Mouse (Mus musculus) hindbrain, embryonic 16.5 days (tissue): ENCODE measurements around the gene Galt. TPM values are rescaled to one million over a fixed set of nuclear protein-coding genes. Genes with fewer than 3 reads are reported as not detected.
A peak's percentile ranks its signal among the peaks of the same experiment; 100 is the strongest.

Experiments used
- ATAC-seq: fragments of 200-750 bp; cut with Nextera tagmentation; 2 replicates; pipeline ENCODE4 v1.8.0; 2017; ENCODE audit warnings: moderate TSS enrichment, moderate library complexity
- H3K27ac ChIP-seq: fragments of 300-500 bp; sonication (generic); 2 replicates; pipeline ENCODE4 v1.5.1; 2014; ENCODE audit warnings: low read depth, mild to moderate bottlenecking, control low read depth, low read length, moderate library complexity
- H3K27me3 ChIP-seq: fragments of 300-500 bp; sonication (generic); replicated peaks from 2 replicates; pipeline ENCODE4 v1.6.1; 2014; ENCODE audit warnings: low read length; ENCODE audit not compliant: control insufficient read depth, insufficient read depth
- H3K36me3 ChIP-seq: fragments of 300-500 bp; sonication (generic); 2 replicates; pipeline ENCODE4 v1.6.1; 2014; ENCODE audit warnings: mild to moderate bottlenecking, low read length, moderate library complexity, mixed read lengths; ENCODE audit not compliant: control insufficient read depth, insufficient read depth
- H3K4me1 ChIP-seq: fragments of 300-500 bp; sonication (generic); 2 replicates; pipeline ENCODE4 v1.6.1; 2014; ENCODE audit warnings: low read depth, low read length; ENCODE audit not compliant: control insufficient read depth, insufficient read depth
- H3K4me2 ChIP-seq: fragments of 300-500 bp; sonication (generic); 2 replicates; pipeline ENCODE4 v1.6.1; 2014; ENCODE audit warnings: mild to moderate bottlenecking, low read length, control low read depth, moderate library complexity
- H3K4me3 ChIP-seq: fragments of 300-500 bp; sonication (generic); 2 replicates; pipeline ENCODE4 v1.5.1; 2014; ENCODE audit warnings: mild to moderate bottlenecking, low read length, control low read depth, moderate library complexity
- H3K9ac ChIP-seq: fragments of 300-500 bp; sonication (generic); 2 replicates; pipeline ENCODE4 v1.6.1; 2014; ENCODE audit warnings: low read depth, mild to moderate bottlenecking, control low read depth, low read length, moderate library complexity
- H3K9me3 ChIP-seq: fragments of 300-500 bp; sonication (generic); 2 replicates; pipeline ENCODE4 v1.6.1; 2014; ENCODE audit warnings: mild to moderate bottlenecking, low read length, moderate library complexity; ENCODE audit not compliant: control insufficient read depth
- WGBS: fragments of 180-500 bp; shearing (Covaris S2); extraction: QIAGEN DNeasy Blood & Tissue Kit; methylation state at CpG from one replicate; pipeline ENCODE4 v1.1.7; 2014; 5-methylcytosine and 5-hydroxymethylcytosine counted together
- polyA plus RNA-seq: library from polyadenylated mRNA; unstranded; fragments of >200 nt; fragmentation: Nextera tagmentation; extraction: Ambion mirVana; gene quantifications from 2 replicates; pipeline ENCODE4 v1.2.1, GENCODE M21; 2015

The Galt gene
- 60.9 and 61.8 TPM in 2 replicates for polyA plus RNA-seq

GRCm38 (mm10) chr4:41754797-41755337 lies at the start of gene Galt:
TSS of gene Galt (plus strand) at chr4:41755228.
- no peaks in the 10 kb centered on the region for H3K36me3 ChIP-seq
- no peaks in the 10 kb centered on the region for H3K9me3 ChIP-seq
- H3K27ac ChIP-seq = peak within 1 kb of the TSS; percentile 83
- peak within 1 kb of the TSS; percentile 80 for H3K4me2 ChIP-seq
- peaks cover 14% of the 10 kb centered on the region for H3K4me1 ChIP-seq
- peak within 1 kb of the TSS; percentile 66 for H3K4me3 ChIP-seq
- peak within 1 kb of the TSS; percentile 77 for H3K9ac ChIP-seq
- peak; percentile 69 for ATAC-seq
- 15% methylated on average over 14 of the region's 14 CpGs for WGBS
- H3K27me3 ChIP-seq = no peaks in the 10 kb centered on the region

DNA sequence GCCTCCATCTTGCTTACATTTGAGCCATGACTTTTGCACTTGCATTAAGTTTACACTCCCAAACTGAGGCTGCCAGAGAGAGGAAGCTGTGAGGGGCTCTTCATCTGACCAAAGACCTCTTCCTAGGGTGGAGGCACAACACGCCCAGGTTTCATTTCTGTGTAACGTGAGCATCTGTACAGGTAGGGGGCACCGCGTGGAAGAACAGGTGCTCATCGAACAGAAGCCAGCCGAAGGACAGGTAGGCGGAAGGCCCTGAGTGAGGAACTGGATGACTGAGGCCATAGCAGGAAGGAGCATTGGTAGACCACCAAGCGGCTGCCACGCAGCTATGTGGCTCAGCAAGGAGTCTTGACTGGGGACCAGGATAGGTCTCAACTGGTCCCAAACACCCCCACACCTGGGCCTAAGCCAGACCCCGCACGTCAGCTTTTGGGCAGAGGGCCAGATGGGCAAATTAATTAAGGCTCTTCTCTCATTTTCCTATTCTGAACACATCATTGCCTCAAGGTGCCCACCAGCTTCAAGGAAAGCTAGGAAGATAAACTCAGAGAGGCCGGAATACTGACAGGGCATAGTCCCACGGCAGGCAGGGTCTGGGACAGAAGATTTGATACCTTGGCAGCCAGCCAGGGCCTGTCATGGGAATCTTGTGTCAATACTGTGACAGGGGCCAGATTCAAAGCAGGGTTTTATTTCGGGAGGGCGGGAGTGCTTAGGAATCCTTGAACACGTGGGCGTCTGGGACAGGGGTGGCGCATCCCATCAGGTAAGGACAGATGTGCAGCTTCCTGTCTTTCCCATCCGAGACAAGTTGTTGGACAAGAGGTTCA lies 48.9 kb upstream of the Galt start:
- H3K27ac ChIP-seq = no peak overlapping the region
- no peak overlapping the region for H3K4me2 ChIP-seq
- H3K4me3 ChIP-seq = no peak overlapping the region
- H3K4me1 ChIP-seq = peaks cover 23% of the 10 kb centered on the region
- H3K27me3 ChIP-seq = no peaks in the 10 kb centered on the region
- H3K9me3 ChIP-seq = no peaks in the 10 kb centered on the region
- 51% methylated on average over 19 of the region's 19 CpGs for WGBS
- H3K36me3 ChIP-seq = no peaks in the 10 kb centered on the region
- no peak for ATAC-seq
- no peak overlapping the region for H3K9ac ChIP-seq

DNA sequence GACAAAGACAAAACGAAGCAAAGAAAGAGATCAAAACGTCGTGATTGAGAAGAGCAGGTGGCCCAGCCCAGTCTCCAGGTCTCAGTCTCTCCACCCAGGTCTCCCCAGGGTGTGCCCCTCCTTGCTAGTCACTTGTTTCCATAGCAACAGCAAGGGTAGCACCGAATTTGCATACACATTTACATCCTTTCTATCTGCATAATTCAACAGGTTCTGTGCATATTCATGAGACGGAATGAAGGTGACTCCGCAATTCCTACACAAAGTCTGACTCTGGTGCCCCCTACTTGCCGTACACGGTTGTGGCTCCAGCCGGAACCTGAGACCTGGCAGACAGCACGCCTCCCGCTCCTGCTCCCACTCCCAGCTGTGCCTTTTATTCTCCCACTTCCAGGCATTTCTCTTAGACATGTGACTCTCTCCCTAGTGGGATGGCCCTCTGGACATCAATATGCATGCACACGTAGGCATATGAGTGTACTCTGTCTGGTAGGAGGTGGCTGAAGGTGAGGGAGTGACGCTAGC lies 48.0 kb upstream of the Galt start:
- peak; percentile 74 for ATAC-seq
- H3K4me1 ChIP-seq = peaks cover 32% of the 10 kb centered on the region
- H3K4me3 ChIP-seq = no peak overlapping the region
- H3K36me3 ChIP-seq = no peaks in the 10 kb centered on the region; the same call in 1 of the 2 replicates
- H3K9ac ChIP-seq = peak overlapping the region; percentile 29; the same call in 1 of the 2 replicates
- H3K27me3 ChIP-seq = no peaks in the 10 kb centered on the region
- 1% methylated on average over 13 of the region's 13 CpGs for WGBS
- H3K4me2 ChIP-seq = peak overlapping the region; percentile 18
- 0 out of 2 replicates have a peak overlapping the region, but pooled peaks have one; percentile 42 for H3K27ac ChIP-seq
- H3K9me3 ChIP-seq = no peaks in the 10 kb centered on the region

DNA sequence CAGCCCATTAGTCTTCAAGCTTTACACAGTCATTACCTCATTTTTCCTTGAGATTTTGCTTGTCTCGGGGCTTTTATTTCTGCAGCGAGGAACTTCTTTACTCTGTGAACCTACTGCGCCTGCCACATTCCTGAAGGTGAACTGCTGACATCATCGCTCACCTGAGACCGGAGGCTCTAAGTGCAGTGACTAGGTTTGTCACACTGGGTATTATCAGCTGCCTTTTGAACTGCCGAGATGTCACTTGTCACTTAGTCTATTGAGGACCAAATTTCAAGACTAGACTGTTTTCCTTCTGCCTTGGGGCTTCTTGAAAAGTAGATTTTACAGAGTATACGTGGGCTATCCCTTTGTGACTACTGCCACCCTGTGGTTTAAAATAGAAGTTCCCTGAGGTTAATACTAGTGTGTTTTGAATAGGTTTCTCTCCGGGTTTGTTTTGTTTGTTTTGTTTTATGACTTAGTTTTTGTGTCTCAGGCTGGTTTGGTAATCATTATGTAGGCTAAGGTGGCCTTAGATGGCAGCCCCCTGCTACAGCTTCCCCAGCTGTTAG lies 46.8 kb upstream of the Galt start:
- H3K9ac ChIP-seq = no peak overlapping the region
- H3K4me3 ChIP-seq = no peak overlapping the region
- ATAC-seq = peak; percentile 40; the same call in 1 of the 2 replicates
- peaks cover 39% of the 10 kb centered on the region for H3K4me1 ChIP-seq
- no peaks in the 10 kb centered on the region for H3K9me3 ChIP-seq
- H3K27ac ChIP-seq = no peak overlapping the region
- H3K27me3 ChIP-seq = no peaks in the 10 kb centered on the region
- H3K36me3 ChIP-seq = no peaks in the 10 kb centered on the region; the same call in 1 of the 2 replicates
- H3K4me2 ChIP-seq = no peak overlapping the region
- WGBS = 40% methylated on average over 8 of the region's 8 CpGs

GRCm38 (mm10) chr4:41710229-41710628 lies 44.8 kb upstream of the Galt start:
- H3K27ac ChIP-seq = no peak overlapping the region
- H3K27me3 ChIP-seq = no peaks in the 10 kb centered on the region
- H3K4me3 ChIP-seq = no peak overlapping the region
- 61% methylated on average over 4 of the region's 4 CpGs for WGBS
- no peaks in the 10 kb centered on the region; the same call in 1 of the 2 replicates for H3K36me3 ChIP-seq
- no peak for ATAC-seq
- no peaks in the 10 kb centered on the region for H3K9me3 ChIP-seq
- H3K9ac ChIP-seq = no peak overlapping the region
- peaks cover 49% of the 10 kb centered on the region for H3K4me1 ChIP-seq
- no peak overlapping the region for H3K4me2 ChIP-seq

DNA sequence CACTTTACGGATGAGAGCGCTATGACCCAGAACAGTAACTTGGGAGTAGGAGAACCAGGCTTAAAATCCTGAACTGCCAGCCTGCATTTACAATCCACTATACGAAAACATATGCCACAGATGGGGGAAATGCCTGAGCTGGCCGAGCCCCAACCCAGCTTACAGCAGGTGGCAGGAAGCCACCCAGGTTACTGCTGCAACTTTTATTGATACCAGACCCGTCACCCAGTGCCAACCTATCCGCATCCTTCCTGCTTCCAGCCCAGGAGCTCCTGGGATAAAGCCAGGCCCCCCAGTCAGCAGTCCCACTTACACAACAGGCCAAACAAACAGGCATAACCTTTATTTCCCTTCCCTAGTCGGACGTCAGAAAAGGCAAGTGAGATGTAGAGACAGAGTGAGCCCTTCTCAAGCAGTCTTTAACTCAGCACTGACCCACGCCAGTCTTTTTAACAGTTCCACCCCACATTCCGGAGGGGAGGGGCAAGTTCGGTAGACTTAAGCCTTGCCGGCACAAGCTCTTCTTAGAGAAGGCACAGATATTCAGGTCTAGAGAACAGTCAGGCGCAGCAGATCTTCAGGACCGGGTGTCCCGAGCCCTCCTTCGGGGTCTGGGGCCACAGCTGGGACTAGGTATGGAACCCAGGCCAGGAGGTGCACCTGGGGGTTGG lies 43.2 kb upstream of the Galt start:
- no peak overlapping the region for H3K27ac ChIP-seq
- peak overlapping the region; percentile 80 for H3K4me2 ChIP-seq
- no peaks in the 10 kb centered on the region; the same call in none of the 2 replicates for H3K36me3 ChIP-seq
- H3K9ac ChIP-seq = peak overlapping the region; percentile 90
- H3K9me3 ChIP-seq = no peaks in the 10 kb centered on the region
- 71% methylated on average over 16 of the region's 16 CpGs for WGBS
- no peak for ATAC-seq
- H3K4me1 ChIP-seq = peaks cover 41% of the 10 kb centered on the region
- no peaks in the 10 kb centered on the region for H3K27me3 ChIP-seq
- peak overlapping the region; percentile 77 for H3K4me3 ChIP-seq

DNA sequence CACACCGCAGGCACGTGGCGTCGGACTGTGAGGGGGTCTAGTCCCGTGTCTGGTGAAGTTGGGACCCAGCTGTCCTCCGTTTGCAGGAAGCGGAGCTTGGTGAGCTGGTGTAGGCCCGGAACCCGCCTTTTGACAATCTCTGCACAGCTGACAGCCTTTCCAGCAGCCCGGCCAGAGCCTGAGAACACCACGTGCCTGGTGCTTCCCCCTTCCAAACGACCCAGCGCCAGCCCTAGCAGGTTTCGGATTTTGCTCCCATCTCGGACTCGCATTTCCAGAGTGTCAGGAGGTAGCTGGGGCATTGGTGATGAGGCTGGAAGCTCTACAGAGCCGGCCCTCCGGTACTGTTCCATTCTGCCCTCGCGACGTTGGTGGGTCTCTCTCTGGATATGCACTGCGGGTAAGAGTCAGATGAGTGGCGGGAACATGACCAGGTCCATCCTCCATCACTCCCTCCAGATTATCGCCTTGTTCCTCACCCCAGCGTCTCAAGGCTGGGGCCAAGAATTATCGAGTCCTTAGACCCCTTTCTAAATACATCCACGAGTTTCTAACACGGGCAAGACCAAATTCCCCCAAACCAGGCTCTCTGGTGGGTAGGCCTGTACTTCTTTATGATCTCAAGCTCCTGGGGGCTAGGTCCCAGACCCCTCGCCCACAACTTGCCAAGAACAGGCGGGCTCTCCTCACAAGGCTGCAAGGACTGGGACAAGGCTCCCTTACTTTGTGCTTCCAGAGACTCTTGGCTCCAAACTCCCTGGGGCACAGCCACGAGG lies 42.4 kb upstream of the Galt start:
- H3K4me1 ChIP-seq = peaks cover 33% of the 10 kb centered on the region
- H3K9ac ChIP-seq = peak overlapping the region; percentile 90
- H3K4me3 ChIP-seq = peak overlapping the region; percentile 77
- ATAC-seq = peak; percentile 18
- H3K27me3 ChIP-seq = no peaks in the 10 kb centered on the region
- H3K27ac ChIP-seq = peak overlapping the region; percentile 63
- no peaks in the 10 kb centered on the region for H3K9me3 ChIP-seq
- 36% methylated on average over 31 of the region's 31 CpGs for WGBS
- peaks cover 6% of the 10 kb centered on the region for H3K36me3 ChIP-seq
- peak overlapping the region; percentile 80 for H3K4me2 ChIP-seq
